Mouse (Mus musculus) CH12.LX (cell line): ENCODE measurements at regions not wholly inside any gene's neighbourhood (a gene's known extent, or its start where the extent isn't known, plus 50 kb on each side); places are given as distances from the start of the nearest gene placed in this dataset.

ENCODE experiments used
- DNase-seq: peaks from one replicate; pipeline ENCODE4 v3.0.0-alpha.2; 2013; ENCODE audit errors: extremely low read depth
- H3K27ac ChIP-seq: 2 replicates; pipeline ENCODE4 v1.5.1; 2012; ENCODE audit warnings: low read depth, mild to moderate bottlenecking, control low read depth, moderate library complexity; ENCODE audit not compliant: insufficient read depth
- H3K27me3 ChIP-seq: replicated peaks from 2 replicates; pipeline ENCODE3; 2012; ENCODE audit warnings: inconsistent platforms
- H3K36me3 ChIP-seq, 2 experiments: replicated peaks in 1 of 2; 2 replicates each; pipeline versions ENCODE3 to v1.6.1; 2012; ENCODE audit warnings: inconsistent platforms in 1 of 2, low read length in 1 of 2, mild to moderate bottlenecking in 1 of 2, mixed read lengths in 1 of 2, moderate library complexity in 1 of 2; ENCODE audit not compliant: control insufficient read depth in 1 of 2, insufficient read depth in 1 of 2
- H3K4me1 ChIP-seq, 2 experiments: 2 replicates each; pipeline ENCODE4 v1.6.1; 2012; ENCODE audit warnings: inconsistent platforms in 1 of 2, moderate library complexity in 1 of 2; ENCODE audit not compliant: insufficient read depth in 2 of 2, control insufficient read depth in 1 of 2
- H3K4me2 ChIP-seq: 2 replicates; pipeline ENCODE4 v1.6.1; 2012; ENCODE audit warnings: low read depth, mild to moderate bottlenecking, control low read depth; ENCODE audit not compliant: poor library complexity, insufficient read depth, severe bottlenecking
- H3K4me3 ChIP-seq, 3 experiments: fragments of 150-350 bp in 1 of 3; sonication (generic) in 1 of 3; replicated peaks in 1 of 3; 2 replicates each; pipeline versions ENCODE3 to v1.5.1; 2011 to 2012; ENCODE audit warnings: low read depth in 2 of 3, low read length in 2 of 3, mild to moderate bottlenecking in 2 of 3, moderate library complexity in 2 of 3, control low read depth in 1 of 3, improper control_type of control experiment in 1 of 3, inconsistent platforms in 1 of 3, mixed read lengths in 1 of 3; ENCODE audit not compliant: poor library complexity in 1 of 3
- H3K79me2 ChIP-seq: replicated peaks from 2 replicates; pipeline ENCODE4 v1.6.1; 2012; ENCODE audit warnings: mild to moderate bottlenecking, moderate library complexity; ENCODE audit not compliant: control insufficient read depth, poor library complexity, insufficient read depth, severe bottlenecking; ENCODE audit errors: extremely low read depth
- H3K9ac ChIP-seq: 2 replicates; pipeline ENCODE4 v1.6.1; 2012; ENCODE audit warnings: low read depth, mild to moderate bottlenecking, control low read depth, moderate library complexity; ENCODE audit not compliant: insufficient read depth
- H3K9me3 ChIP-seq: replicated peaks from 2 replicates; pipeline ENCODE3; 2012; ENCODE audit warnings: low read length, inconsistent platforms, mixed read lengths
- BHLHE40 ChIP-seq: IDR thresholded peaks from 2 replicates; pipeline ENCODE4 v1.6.1; 2011; ENCODE audit warnings: mild to moderate bottlenecking, low read depth, low read length, improper control_type of control experiment
- CHD2 ChIP-seq: IDR thresholded peaks from 2 replicates; pipeline ENCODE4 v1.6.1; 2011; ENCODE audit warnings: low read length, improper control_type of control experiment
- CTCF ChIP-seq, 2 experiments: IDR thresholded peaks in 1 of 2; conservative IDR thresholded peaks in 1 of 2; 2 replicates each; pipeline ENCODE4 v1.5.1; 2011 to 2012; ENCODE audit warnings: low read depth in 2 of 2, low read length in 2 of 2, improper control_type of control experiment in 1 of 2, inconsistent platforms in 1 of 2, mild to moderate bottlenecking in 1 of 2, moderate library complexity in 1 of 2
- ELF1 ChIP-seq: IDR thresholded peaks from 2 replicates; pipeline ENCODE4 v1.6.1; 2014; ENCODE audit warnings: low read depth, mild to moderate bottlenecking, inconsistent platforms, low read length, improper control_type of control experiment
- GABPA ChIP-seq: IDR thresholded peaks from 2 replicates; pipeline ENCODE4 v1.6.1; 2012; ENCODE audit warnings: low read depth, low read length, improper control_type of control experiment, inconsistent platforms; ENCODE audit not compliant: insufficient replicate concordance
- HCFC1 ChIP-seq: IDR thresholded peaks from 2 replicates; pipeline ENCODE4 v1.6.1; 2012; ENCODE audit warnings: low read depth, mild to moderate bottlenecking, inconsistent platforms, low read length, improper control_type of control experiment
- IRF4 ChIP-seq: IDR thresholded peaks from 2 replicates; pipeline ENCODE4 v1.6.1; 2014; ENCODE audit warnings: low read depth, mild to moderate bottlenecking, inconsistent platforms, low read length, improper control_type of control experiment
- JUN ChIP-seq: IDR thresholded peaks from 2 replicates; pipeline ENCODE4 v1.6.1; 2011; ENCODE audit warnings: low read depth, mild to moderate bottlenecking, low read length, improper control_type of control experiment, moderate library complexity; ENCODE audit not compliant: insufficient read depth
- JUND ChIP-seq: conservative IDR thresholded peaks from 2 replicates; pipeline ENCODE4 v1.6.1; 2011; ENCODE audit warnings: low read depth, low read length, improper control_type of control experiment
- MAFK ChIP-seq: IDR thresholded peaks from 2 replicates; pipeline ENCODE4 v1.6.1; 2011; ENCODE audit warnings: low read length, improper control_type of control experiment; ENCODE audit not compliant: insufficient replicate concordance
- MAZ ChIP-seq: IDR thresholded peaks from 2 replicates; pipeline ENCODE4 v1.6.1; 2012; ENCODE audit warnings: low read depth, mild to moderate bottlenecking, inconsistent platforms, low read length, improper control_type of control experiment, moderate library complexity
- MEF2A ChIP-seq: IDR thresholded peaks from 2 replicates; pipeline ENCODE4 v1.6.1; 2014; ENCODE audit warnings: low read depth, mild to moderate bottlenecking, inconsistent platforms, low read length, improper control_type of control experiment, borderline replicate concordance
- NRF1 ChIP-seq: IDR thresholded peaks from 2 replicates; pipeline ENCODE4 v1.6.1; 2014; ENCODE audit warnings: low read depth, mild to moderate bottlenecking, inconsistent platforms, low read length, improper control_type of control experiment, moderate library complexity
- PAX5 ChIP-seq: IDR thresholded peaks from 2 replicates; pipeline ENCODE4 v1.6.1; 2012; ENCODE audit warnings: low read length, inconsistent platforms, mixed read lengths
- POLR2A ChIP-seq: IDR thresholded peaks from 2 replicates; pipeline ENCODE4 v1.6.1; 2011; ENCODE audit warnings: low read depth, mild to moderate bottlenecking, improper control_type of control experiment, low read length
- POLR2AphosphoS2 ChIP-seq: IDR thresholded peaks from 2 replicates; pipeline ENCODE4 v1.6.1; 2011; ENCODE audit warnings: low read depth, low read length, improper control_type of control experiment
- RAD21 ChIP-seq: IDR thresholded peaks from 2 replicates; pipeline ENCODE4 v1.6.1; 2011; ENCODE audit warnings: low read depth, mild to moderate bottlenecking, low read length, improper control_type of control experiment, moderate library complexity
- RCOR1 ChIP-seq: conservative IDR thresholded peaks from 2 replicates; pipeline ENCODE4 v1.6.1; 2012; ENCODE audit warnings: low read depth, mild to moderate bottlenecking, inconsistent platforms, low read length, improper control_type of control experiment
- TBP ChIP-seq: conservative IDR thresholded peaks from 2 replicates; pipeline ENCODE4 v1.6.1; 2011; ENCODE audit warnings: low read depth, low read length, improper control_type of control experiment
- TCF12 ChIP-seq: IDR thresholded peaks from 2 replicates; pipeline ENCODE4 v1.6.1; 2014; ENCODE audit warnings: low read depth, mild to moderate bottlenecking, inconsistent platforms, low read length, improper control_type of control experiment
- USF1 ChIP-seq: IDR thresholded peaks from 2 replicates; pipeline ENCODE4 v1.6.1; 2014; ENCODE audit warnings: low read depth, mild to moderate bottlenecking, inconsistent platforms, low read length, improper control_type of control experiment
- USF2 ChIP-seq: conservative IDR thresholded peaks from 2 replicates; pipeline ENCODE4 v1.6.1; 2011; ENCODE audit warnings: low read depth, low read length, improper control_type of control experiment
- ZC3H11A ChIP-seq: IDR thresholded peaks from 2 replicates; pipeline ENCODE4 v1.6.1; 2012; ENCODE audit warnings: low read depth, mild to moderate bottlenecking, inconsistent platforms, low read length, improper control_type of control experiment
- ZKSCAN1 ChIP-seq: IDR thresholded peaks from 2 replicates; pipeline ENCODE4 v1.6.1; 2012; ENCODE audit warnings: low read depth, inconsistent platforms, low read length, improper control_type of control experiment, borderline replicate concordance
- ZNF384 ChIP-seq: IDR thresholded peaks from 2 replicates; pipeline ENCODE4 v1.6.1; 2012; ENCODE audit warnings: low read depth, low read length, improper control_type of control experiment, inconsistent platforms
- dilution Hi-C: fragments of 300-500 bp; cut with MboI; formaldehyde crosslinking; loops from 2 replicates; pipeline ENCODE4 v1.14.3; 2020; ENCODE audit warnings: low sequenced_read_pairs; ENCODE audit not compliant: extremely low pct_unique_long_range_greater_than_20kb, extremely low pct_ligation_motif_present
- in situ Hi-C: fragments of 300-500 bp; cut with MboI; formaldehyde crosslinking; loops from 3 replicates; pipeline ENCODE4 v1.14.3; 2019; ENCODE audit warnings: low sequenced_read_pairs, low pct_ligation_motif_present, low pct_unique_long_range_greater_than_20kb, mixed read lengths

DNA sequence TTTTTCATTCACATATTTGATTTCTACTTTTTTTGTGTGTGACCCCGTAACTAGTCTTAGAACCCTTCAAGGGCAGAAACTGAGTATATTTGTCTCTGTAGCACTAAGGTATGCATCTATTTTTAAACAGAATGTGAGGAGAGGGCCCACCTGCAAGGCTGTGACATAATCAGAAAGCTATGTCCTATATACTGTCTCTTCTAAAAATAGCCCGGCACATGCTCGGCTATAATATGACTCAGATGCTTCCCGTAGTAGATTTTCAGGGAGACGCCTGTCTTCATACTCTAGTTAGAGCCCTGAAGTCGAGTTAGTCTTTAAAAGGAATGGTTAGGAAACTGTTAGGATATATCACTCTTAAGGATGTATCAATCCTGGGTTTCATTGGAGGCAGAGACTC lies 61.0 kb upstream of the Prickle1 start:
- Histone ChIP-seq H3K9ac (no peak overlapping the region), H3K27me3 (no peaks in the 10 kb centered on the region)
- TF ChIP-seq MAZ (no peak), USF2 (no peak), ZNF384 (no peak), NRF1 (no peak), ZKSCAN1 (no peak), CHD2 (no peak), PAX5 (no peak), HCFC1 (no peak), JUN (no peak), MAFK (no peak), ELF1 (no peak), POLR2AphosphoS2 (no peak), USF1 (no peak), TCF12 (no peak), ZC3H11A (no peak), TBP (no peak), RAD21 (no peak), GABPA (no peak), IRF4 (no peak), BHLHE40 (no peak)
- TF ChIP-seq, all 38 proteins: peak for 0
- no peak for DNase-seq
- Histone ChIP-seq H3K36me3 (no peaks in the 10 kb centered on the region), H3K4me2 (no peak overlapping the region), H3K79me2 (no peaks in the 10 kb centered on the region), H3K27ac (no peak overlapping the region), H3K9me3 (peaks cover 28% of the 10 kb centered on the region), H3K4me1 (no peaks in the 10 kb centered on the region), H3K4me3 (no peak overlapping the region)
- in situ Hi-C loops = no loop called here
- dilution Hi-C loops = no loop called here

GRCm38 (mm10) chr15:93655743-93656142 lies 60.1 kb upstream of the Prickle1 start:
- H3K4me3 ChIP-seq = no peak overlapping the region
- TF ChIP-seq MEF2A (no peak), JUND (no peak), NRF1 (no peak), TBP (no peak), PAX5 (no peak), ELF1 (no peak), BHLHE40 (no peak), CHD2 (no peak), POLR2A (no peak), RCOR1 (no peak), ZC3H11A (no peak), CTCF (conservative IDR thresholded peaks at IDR 0.05 in 1 of 2, IDR thresholded peaks at IDR 0.05 in 1 of 2; ENCODE audit: low read depth in 2 of 2, low read length in 2 of 2) (no peak)
- H3K4me2 ChIP-seq = no peak overlapping the region
- no peak overlapping the region for H3K9ac ChIP-seq
- H3K4me1 ChIP-seq = no peaks in the 10 kb centered on the region
- H3K27ac ChIP-seq = no peak overlapping the region; the same call in 1 of the 2 replicates
- H3K36me3 ChIP-seq = no peaks in the 10 kb centered on the region
- H3K9me3 ChIP-seq = peaks cover 20% of the 10 kb centered on the region
- DNase-seq = no peak
- no peaks in the 10 kb centered on the region for H3K79me2 ChIP-seq
- dilution Hi-C loops (no loop called here), in situ Hi-C loops (no loop called here)
- H3K27me3 ChIP-seq = no peaks in the 10 kb centered on the region
